Mouse (Mus musculus) layer of hippocampus, postnatal 25 days (tissue): Measurements from ENCODE around the gene Dusp15. TPM values are rescaled to one million over a fixed set of nuclear protein-coding genes. Genes with fewer than 3 reads are reported as not detected.

Experiments
- DNase-seq, 2 experiments: peaks; one replicate each; pipeline ENCODE4 v3.0.0; 2022; ENCODE audit warnings: mixed read lengths in 2 of 2, low spot score in 1 of 2; ENCODE audit errors: extremely low spot score in 1 of 2
- total RNA-seq, 2 experiments: library from RNA; stranded (reverse); gene quantifications; 2 replicates each; pipeline ENCODE4 v1.2.3; 2021

The Dusp15 gene
- 10 to 100 TPM; 14.5 to 17.1 TPM for total RNA-seq

- peak; percentile 55 to 59 for DNase-seq
These were observed at the start of gene Dusp15 for GRCm38 (mm10) chr2:152951065-152951849. TSS of gene Dusp15 (minus strand) at chr2:152951698.

GRCm38 (mm10) chr2:152997046-152997445 lies 45.5 kb upstream of the Dusp15 start:
- DNase-seq: no peak

- no peak for DNase-seq
These were observed 40.0 kb upstream of the Dusp15 start for GRCm38 (mm10) chr2:152991529-152991928.

- no peak for DNase-seq
These were observed 34.1 kb upstream of the Dusp15 start for GRCm38 (mm10) chr2:152985582-152985981.

GRCm38 (mm10) chr2:152976991-152977390 lies 25.5 kb upstream of the Dusp15 start:
- no peak for DNase-seq

- DNase-seq: no peak
These were observed 14.1 kb upstream of the Dusp15 start for GRCm38 (mm10) chr2:152965555-152965954.

GRCm38 (mm10) chr2:152962091-152962793 lies 10.7 kb upstream of the Dusp15 start, which contains the start of gene Ttll9:
TSS of gene Ttll9 (plus strand) at chr2:152962485.
- peak; percentile 61 to 66 for DNase-seq

GRCm38 (mm10) chr2:152958116-152958515 lies 6.6 kb upstream of the Dusp15 start:
- no peak for DNase-seq

GRCm38 (mm10) chr2:152951850-152952720 lies 587 bp upstream of the Dusp15 start:
- DNase-seq: no peak

- DNase-seq: no peak
These were observed 987 bp downstream of the Dusp15 start for GRCm38 (mm10) chr2:152950358-152951064.

- DNase-seq: no peak
These were observed 3.0 kb downstream of the Dusp15 start for GRCm38 (mm10) chr2:152948438-152949020.

GRCm38 (mm10) chr2:152947098-152947497 lies 4.4 kb downstream of the Dusp15 start:
- DNase-seq: no peak

GRCm38 (mm10) chr2:152944013-152944412 lies 7.5 kb downstream of the Dusp15 start:
- no peak for DNase-seq

- DNase-seq: no peak
These were observed 7.9 kb downstream of the Dusp15 start for GRCm38 (mm10) chr2:152943568-152943967.

- no peak for DNase-seq
These were observed 8.5 kb downstream of the Dusp15 start for GRCm38 (mm10) chr2:152942898-152943515.

- no peak for DNase-seq
These were observed 9.7 kb downstream of the Dusp15 start for GRCm38 (mm10) chr2:152941776-152942175.

- no peak for DNase-seq
These were observed 10.4 kb downstream of the Dusp15 start for GRCm38 (mm10) chr2:152941106-152941505.

GRCm38 (mm10) chr2:152939846-152940245 lies 11.7 kb downstream of the Dusp15 start:
- peak in 1 of 2 experiments; percentile 76 for DNase-seq

- DNase-seq: peak in 1 of 2 experiments; percentile 58
These were observed 17.9 kb downstream of the Dusp15 start for GRCm38 (mm10) chr2:152933614-152934013.
